9 mouse cellular contexts compared by ENCODE assay signal in the genomic region with DNA sequence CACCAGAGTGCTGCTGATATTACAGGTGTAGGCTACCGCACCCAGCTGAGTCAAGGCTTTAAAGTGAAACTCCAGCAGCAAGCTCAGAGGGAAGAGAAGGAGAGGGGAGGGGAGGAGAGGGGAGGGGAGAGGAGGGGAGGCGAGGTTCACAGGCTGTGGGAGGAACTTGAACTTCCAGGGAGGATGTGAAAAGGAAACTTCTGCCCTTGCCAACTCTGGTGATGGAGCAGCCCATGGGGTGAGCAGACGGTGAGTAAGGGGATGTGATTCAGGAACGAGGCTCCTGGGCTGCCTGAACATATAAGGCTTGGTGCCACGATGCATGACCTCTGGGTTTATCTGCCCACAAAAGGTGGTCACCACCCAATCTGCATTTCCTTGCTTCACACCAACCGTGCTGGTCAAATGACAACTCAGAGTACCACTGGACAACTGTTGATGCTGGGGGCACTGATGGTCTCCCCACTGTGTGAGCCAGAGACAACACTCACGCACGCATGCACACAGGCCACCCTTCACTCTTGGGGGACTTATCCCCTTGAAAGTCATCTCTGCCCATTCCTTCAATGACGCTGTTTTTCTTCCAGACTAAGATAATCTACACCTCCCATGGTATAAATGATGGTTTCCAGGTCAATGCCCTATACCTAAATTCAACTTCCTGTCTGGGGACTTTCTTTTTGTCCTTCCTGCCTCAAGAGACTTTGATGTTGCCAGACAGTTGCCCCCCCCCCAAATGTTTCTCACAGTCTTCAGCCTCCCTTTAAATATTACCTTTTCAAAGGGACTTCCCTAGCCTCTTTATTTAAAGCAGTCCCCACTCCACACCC.
DNase-seq lines count a peak whose midpoint lies in the region.
"Had no signal": no experiment of that assay in that cellular context is flagged by ENCODE, and none has a peak within 500 bp of the region (broad histone marks: within the 10 kb centered on the region; RNA-seq: fewer than 3 reads in every experiment).

No protein-coding gene starts in this region.

- H3K27ac ChIP-seq in embryonic facial prominence, embryonic 10.5 days (replicated peaks), result peak overlapping the region; percentile 66

- H3K4me3 ChIP-seq in embryonic facial prominence, embryonic 10.5 days, result no peak overlapping the region

- 74% methylated on average over 9 of the region's 9 CpGs for WGBS in embryonic facial prominence, embryonic 10.5 days

- H3K27me3 ChIP-seq in embryonic facial prominence, embryonic 10.5 days (replicated peaks; ENCODE audit: low read depth, poor library complexity, severe bottlenecking), result no peaks in the 10 kb centered on the region
- H3K27me3 ChIP-seq: Patski had no signal

- peaks cover 65% of the 10 kb centered on the region for H3K4me1 ChIP-seq in embryonic facial prominence, embryonic 10.5 days

- peak; percentile 96 for DNase-seq in heart, adult 11 months
- no peak for DNase-seq in heart, postnatal 4 days
- DNase-seq in 416B (ENCODE audit: low read depth), result peak; percentile 93
- DNase-seq in embryonic facial prominence, embryonic 10.5 days (ENCODE audit: low spot score), result no peak
- DNase-seq in kidney, postnatal 10 days, result peak; percentile 37
- DNase-seq in urinary bladder, adult 18-20 months (ENCODE audit: low spot score in 2 of 2), result no peak
- no peak for DNase-seq in ovary, postnatal 10 days (ENCODE audit: low spot score)
- no peak for DNase-seq in urinary bladder, adult 2 months (ENCODE audit: low spot score)

- no peaks in the 10 kb centered on the region; the same call in 1 of the 2 replicates for H3K36me3 ChIP-seq in embryonic facial prominence, embryonic 10.5 days (replicated peaks)

- no peaks in the 10 kb centered on the region for H3K9me3 ChIP-seq in embryonic facial prominence, embryonic 10.5 days

Comparison
In these comparisons a context has a peak if more than half of its experiments do, and no peak if none do; other contexts are left out.
1. DNase-seq: peak in heart, adult 11 months (single experiment), 416B (single experiment) and kidney, postnatal 10 days (single experiment); none in heart, postnatal 4 days (single experiment), embryonic facial prominence, embryonic 10.5 days (single experiment), urinary bladder, adult 18-20 months (0 of 2), ovary, postnatal 10 days (single experiment) and urinary bladder, adult 2 months (single experiment).